Mouse (Mus musculus) left cerebral cortex, adult 8-10 months (tissue): ENCODE measurements at regions not wholly inside any gene's neighbourhood (a gene's known extent, or its start where the extent isn't known, plus 50 kb on each side); places are given as distances from the start of the nearest gene placed in this dataset.

Experiments
- DNase-seq, 2 experiments: peaks; one replicate each; pipeline ENCODE4 v3.0.0; 2022; ENCODE audit warnings: low spot score in 2 of 2

DNA sequence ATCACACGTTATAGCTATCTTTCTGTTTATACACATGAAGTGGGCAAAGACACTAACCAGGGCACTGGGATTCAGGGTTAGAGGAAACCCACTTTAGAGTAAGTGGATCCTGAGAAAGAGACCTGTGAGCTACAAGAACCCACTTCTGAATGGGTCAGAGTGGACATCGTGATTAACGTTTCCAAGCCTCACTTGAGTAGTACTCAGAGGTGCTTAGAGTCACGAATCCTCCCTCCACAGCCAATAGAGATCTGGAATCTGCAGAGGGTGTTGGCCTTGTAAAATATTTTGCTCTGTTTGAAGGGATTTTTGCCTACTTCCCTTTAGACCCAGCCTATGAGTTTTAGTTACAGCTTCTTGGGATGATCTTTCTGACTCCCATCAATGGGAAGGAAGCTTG lies 384.4 kb upstream of the Gm10131 start:
- no peak for DNase-seq

GRCm38 (mm10) chr8:34488746-34489400 lies 377.3 kb upstream of the Gm10131 start:
- no peak for DNase-seq

DNA sequence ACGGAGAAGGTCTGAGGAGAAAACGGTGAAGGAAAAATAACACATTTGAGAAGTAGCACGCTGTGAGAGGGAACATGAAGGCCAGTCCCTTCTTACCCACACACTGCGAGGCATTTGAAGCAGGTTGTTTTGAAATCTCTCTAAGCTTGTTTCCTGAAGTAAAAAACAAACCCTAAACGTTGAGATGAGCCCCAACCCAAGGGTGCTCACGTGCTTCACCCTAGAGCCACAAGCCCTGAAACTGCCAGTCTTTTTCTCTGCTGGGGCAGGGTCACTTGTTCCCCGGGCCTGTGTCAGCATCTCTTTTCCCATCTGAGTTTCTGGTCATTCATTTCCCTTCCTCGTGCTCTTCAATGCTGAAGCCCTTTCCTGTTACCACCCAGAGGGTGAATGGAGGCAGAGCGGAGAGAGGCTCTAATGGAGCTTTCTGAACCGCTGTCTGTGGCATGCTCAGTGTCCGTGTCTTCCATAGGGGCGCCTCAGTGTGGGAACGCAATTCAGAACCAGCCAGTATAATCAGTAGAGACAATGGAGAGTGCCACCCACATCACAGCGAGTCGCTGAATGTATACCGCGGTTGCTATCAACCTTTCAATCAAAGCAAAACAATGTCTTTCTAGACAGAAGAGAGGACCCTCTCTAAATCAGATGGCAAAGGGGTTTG lies 375.0 kb upstream of the Gm10131 start:
- DNase-seq, result no peak

DNA sequence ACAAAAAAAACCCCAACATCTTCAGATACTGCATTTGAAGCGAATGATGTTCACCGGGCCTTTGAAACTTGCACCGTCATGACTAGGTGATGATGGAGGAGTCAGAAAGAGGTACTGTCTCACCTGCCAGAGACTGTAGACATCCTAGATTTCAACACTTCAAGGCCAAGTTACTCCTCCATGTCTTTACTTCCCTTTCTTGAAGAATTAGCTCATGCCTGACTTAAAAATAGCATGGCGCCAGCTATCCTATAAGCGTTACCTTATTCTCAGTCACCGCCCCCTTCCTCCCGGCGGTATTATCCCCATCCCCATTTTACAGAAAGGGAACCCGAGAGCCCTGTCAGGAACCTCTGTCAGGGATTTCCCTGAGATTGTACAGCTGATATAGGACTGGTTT lies 374.4 kb upstream of the Gm10131 start:
- DNase-seq, result no peak

GRCm38 (mm10) chr8:34485346-34485745 lies 373.8 kb upstream of the Gm10131 start:
- DNase-seq, result no peak

- DNase-seq, result no peak
Measured at GRCm38 (mm10) chr8:34484551-34485335, 373.2 kb upstream of the Gm10131 start.

DNA sequence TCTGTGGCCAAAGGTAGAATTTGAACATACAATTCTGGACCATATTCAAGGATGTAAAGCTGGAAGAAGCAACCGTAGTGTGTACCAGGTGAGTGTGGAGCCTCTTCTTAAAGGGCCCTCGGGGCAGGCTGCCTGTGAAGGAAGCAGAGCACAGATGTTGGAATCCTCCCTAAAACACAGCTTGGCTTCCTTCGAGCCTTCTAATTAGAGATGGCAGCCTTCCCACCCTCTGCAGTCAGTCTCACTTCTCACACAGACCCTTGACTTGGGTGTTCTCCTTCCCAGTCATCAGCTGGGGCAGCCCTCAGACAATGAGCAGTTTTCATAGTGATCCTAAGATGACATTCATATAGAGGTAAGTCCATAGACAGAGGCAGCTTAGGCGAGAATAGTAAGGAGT lies 371.7 kb upstream of the Gm10131 start:
- no peak for DNase-seq

DNA sequence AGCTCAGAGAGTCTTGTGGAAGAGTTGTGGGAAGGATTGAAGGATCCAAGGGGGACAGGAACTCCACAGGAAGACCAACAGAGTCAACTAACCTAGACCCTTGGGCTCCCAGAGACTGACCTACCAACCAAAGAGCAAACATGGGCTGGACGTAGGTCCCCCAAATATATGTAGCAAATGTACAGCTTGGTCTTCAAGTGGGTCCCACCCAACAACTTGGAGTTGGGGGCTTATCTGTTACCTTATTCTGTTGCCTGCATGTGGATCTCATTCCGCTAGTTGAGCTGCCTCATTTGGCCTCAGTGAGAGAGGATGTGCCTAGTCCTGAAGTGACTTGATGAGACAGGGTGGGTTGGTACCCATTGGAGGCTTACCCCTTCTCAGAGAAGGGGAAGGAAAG lies 371.1 kb upstream of the Gm10131 start:
- DNase-seq, result no peak

GRCm38 (mm10) chr8:34480496-34480895 lies 369.0 kb upstream of the Gm10131 start:
- peak in 1 of 2 experiments; percentile 78 for DNase-seq

DNA sequence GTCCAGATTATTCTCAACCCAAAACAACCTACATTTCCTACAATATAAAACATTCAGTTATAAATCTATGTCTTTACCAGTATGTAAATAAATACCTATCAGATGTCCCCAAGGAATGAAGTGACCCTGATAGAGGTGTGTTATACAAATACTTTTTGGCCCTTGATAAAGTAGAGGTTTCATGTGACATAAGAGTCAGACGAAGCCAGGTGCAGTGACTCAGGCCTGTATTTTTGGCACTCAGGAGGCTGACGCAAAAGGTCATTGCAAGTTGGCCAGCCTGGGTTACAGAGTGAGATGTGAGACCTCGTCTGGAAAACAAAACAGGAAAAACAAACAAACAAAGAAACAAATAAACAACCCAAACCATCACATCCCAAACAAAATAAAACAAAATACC lies 367.4 kb upstream of the Gm10131 start:
- no peak for DNase-seq

GRCm38 (mm10) chr8:34478465-34478864 lies 366.9 kb upstream of the Gm10131 start:
- DNase-seq, result no peak

DNA sequence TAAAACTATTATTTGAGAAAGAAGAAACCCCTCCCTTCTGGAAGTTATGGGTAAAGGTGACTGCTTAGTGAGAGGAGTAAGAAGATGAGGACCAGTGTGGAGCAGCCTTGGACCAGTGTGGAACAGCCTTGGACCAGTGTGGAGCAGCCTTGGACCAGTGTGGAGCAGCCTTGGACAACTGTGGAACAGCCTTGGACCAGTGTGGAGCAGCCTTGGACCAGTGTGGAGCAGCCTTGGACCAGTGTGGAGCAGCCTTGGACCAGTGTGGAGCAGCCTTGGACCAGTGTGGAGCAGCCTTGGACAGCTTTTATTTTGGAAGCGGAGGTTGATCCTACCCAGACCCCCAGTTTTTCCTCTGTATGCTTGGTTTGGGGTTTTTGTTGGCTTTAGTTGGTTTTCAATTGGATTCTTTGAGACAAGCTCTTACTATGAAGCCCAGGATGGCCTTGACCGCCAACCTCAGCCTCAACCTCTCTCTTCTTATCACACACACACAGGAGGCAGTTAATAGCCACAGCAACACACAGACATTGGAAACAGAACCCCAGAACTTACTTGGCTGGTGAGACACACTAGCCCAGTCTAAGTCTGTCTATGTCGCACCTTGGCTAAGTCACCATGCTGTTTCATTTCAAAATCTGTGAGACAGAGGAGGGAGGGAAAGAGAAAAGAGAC lies 364.7 kb upstream of the Gm10131 start:
- no peak for DNase-seq

GRCm38 (mm10) chr8:34474593-34474992 lies 363.1 kb upstream of the Gm10131 start:
- no peak for DNase-seq

DNA sequence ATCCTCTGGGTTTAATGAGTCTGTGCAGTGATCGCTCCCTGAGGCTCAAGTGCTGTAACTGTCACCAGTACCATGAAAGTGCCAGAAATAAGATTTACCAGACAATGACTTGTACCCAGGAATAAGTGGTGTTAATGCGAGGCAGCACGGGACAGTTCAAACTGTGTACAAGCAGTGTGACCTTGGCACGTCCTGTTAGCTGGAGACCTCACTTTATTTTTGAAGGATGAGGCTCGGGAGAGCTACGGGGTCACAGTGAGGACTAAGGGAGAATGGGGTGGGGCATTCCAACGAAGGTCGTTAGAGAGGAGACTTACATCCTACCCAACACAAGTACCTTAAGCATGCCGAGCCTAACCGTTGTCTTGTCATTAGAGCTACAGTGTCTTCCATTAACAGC lies 362.2 kb upstream of the Gm10131 start:
- DNase-seq, result no peak

DNA sequence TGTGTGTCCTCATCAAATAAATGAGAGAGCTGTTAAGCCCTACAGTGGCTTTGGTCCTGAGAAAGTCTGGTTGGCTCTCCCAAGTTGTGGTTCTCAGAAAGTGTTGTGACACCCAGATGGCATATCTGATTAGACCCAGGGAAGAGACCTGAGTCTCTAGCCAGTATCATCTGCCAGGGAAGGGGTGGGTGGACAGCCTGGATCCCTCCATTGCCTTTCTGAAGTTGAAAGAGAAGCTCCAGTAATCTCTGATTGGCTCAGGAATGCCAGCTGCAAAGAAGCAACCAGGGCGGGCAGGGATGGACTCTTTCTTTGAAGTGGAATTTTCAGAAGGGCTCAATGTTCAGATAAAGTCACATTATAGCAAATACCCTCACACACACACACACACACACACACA lies 361.8 kb upstream of the Gm10131 start:
- DNase-seq, result no peak

DNA sequence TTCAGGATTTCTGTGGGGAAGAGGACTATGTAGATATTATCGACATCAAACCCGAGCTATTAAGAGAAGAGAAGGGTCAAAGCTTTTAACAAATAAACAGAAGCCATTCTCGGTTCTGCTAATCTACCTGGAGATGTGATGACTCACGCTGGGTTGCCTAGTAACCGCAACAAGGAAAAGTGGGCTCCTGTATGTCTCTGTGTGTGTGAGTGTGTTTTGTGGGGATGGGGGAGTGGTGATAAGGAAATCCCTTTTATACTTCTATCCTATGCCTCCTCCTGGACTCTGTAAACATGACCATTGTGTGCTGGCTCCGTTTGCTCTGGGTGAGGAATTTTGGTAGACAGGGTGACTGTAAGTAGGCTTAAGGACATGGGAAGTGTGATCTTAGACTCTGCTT lies 361.3 kb upstream of the Gm10131 start:
- DNase-seq, result no peak

DNA sequence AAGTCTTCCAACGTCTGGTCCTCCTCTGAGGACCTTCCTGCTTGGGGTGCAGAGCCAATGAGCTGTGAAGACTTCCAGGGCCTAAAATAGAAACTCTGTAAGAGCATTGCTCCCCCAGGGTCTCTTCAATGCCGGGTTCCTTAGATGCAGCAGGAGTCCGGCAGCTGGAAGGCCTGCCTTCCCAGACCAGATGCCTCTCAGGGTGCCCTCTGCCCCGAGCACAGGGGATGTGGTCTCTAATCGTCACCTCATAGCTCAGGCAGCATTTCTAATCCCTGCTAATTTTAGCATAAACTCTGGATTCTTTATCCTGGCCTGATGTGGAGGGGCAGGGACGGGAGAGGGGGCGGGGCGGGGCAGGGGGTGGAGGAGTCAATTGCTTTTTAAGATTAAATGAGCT lies 360.9 kb upstream of the Gm10131 start:
- no peak for DNase-seq

DNA sequence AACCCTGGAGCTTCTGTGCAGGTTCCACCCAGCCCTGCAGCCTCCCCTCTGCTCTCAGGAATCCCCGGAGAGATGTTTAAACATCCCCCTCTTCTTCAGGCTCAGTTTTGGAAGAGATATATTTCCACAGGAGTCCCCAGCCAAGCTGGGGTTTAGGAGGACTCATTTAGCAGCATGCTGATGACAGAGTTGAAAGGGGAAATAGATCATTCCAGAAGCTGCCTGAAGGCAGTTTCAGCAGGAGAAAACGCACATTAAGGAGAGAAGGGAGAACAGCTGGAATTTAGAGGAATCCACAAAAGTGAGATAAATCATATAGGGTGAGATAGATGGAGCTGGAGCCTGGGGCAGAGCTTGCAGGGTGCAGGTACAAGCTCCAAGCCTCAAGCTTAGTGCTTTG lies 357.6 kb upstream of the Gm10131 start:
- no peak for DNase-seq

DNA sequence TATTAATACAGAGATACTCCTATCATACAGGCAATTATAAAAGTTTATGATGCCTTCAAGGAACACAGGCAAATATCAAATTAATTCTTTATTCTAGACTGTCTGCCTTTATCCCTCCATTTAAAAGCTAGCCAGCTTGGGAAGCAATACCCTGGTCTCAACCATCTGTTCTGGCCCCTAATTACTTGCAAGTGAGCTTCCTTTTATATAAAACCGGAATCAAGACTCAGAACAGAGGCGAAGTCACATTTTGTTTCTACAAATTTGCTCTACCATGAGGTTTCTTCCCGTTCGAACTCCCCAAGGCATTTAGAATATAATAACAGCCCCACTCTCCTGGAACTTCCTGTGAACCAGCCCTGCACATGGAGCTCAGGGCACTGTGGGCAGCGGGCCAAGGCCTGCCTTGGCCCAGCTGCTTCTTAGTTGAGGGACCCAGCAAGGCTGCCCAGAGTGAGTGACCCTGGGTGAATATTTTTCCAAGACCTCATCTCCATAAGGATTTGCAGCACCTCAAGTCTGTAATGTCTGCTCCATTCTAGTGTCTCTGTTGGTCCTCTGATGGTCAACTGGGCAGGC lies 355.3 kb upstream of the Gm10131 start:
- DNase-seq, result no peak

- DNase-seq, result no peak
Measured at GRCm38 (mm10) chr8:34465398-34465797, 353.9 kb upstream of the Gm10131 start.

DNA sequence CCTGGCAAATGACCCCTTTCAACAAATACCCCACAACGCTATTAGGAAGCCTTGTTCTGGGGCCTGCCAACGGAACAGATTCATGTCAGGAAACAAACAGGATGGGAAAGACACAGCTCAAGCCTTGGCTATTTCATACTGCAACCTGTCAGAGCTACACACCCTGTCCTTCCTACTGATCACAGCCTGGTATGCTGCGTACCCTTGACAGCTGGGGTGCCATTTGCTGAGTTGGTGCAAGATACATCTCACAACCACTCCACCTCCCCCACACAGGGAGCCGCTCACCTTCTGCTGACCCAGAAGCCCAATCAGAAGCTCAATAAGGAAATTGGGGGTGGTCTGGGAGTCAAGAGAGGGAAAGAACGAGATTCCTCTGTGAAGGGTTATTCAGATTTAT lies 350.7 kb upstream of the Gm10131 start:
- no peak for DNase-seq

- DNase-seq, result no peak
Measured at GRCm38 (mm10) chr8:34458300-34458699, 346.8 kb upstream of the Gm10131 start.
